ENCODE assay signal across 8 mouse cellular contexts in genomic region chr7:39655709-39656397, GRCm38 (mm10).
DNase-seq lines count a peak whose midpoint lies in the region; ATAC-seq and TF ChIP-seq lines count a peak whose summit lies in the region.

No protein-coding gene starts in this region.

- H3K27ac ChIP-seq in embryonic fibroblast, embryonic 13.5 days (ENCODE audit: insufficient read depth, low read length) = no peak overlapping the region
- H3K27ac ChIP-seq in limb, embryonic 13.5 days = peak overlapping the region; percentile 48; the same call in 1 of the 2 replicates
- H3K27ac ChIP-seq in olfactory bulb, adult 2 months (ENCODE audit: insufficient read depth, low read depth, low read length) = peak overlapping the region; percentile 64

- H3K4me3 ChIP-seq in embryonic fibroblast, embryonic 13.5 days (ENCODE audit: insufficient read depth, low read length) = peak overlapping the region; percentile 38
- peak overlapping the region; percentile 49 for H3K4me3 ChIP-seq in limb, embryonic 13.5 days
- H3K4me3 ChIP-seq in olfactory bulb, adult 2 months (ENCODE audit: insufficient read depth, low read depth, low read length) = peak overlapping the region; percentile 53

- H3K9me3 ChIP-seq in limb, embryonic 13.5 days = no peaks in the 10 kb centered on the region

- peak overlapping the region; percentile 70 for H3K4me2 ChIP-seq in limb, embryonic 13.5 days (replicated peaks)

- DNase-seq in cerebellum, adult 9-10 months = peak; percentile 11
- no peak for DNase-seq in cerebellum, adult 11 months
- DNase-seq in CD4-positive helper T cell, adult 2 months (ENCODE audit: low read depth, low spot score) = peak; percentile 33
- no peak for DNase-seq in right cerebral cortex, postnatal 4 days
- no peak for DNase-seq in cerebellum, adult 9-11 months

- ATAC-seq in limb, embryonic 13.5 days (ENCODE audit: low FRiP score, low read depth) = no peak

- no peaks in the 10 kb centered on the region; the same call in 1 of the 2 replicates for H3K4me1 ChIP-seq in embryonic fibroblast, embryonic 13.5 days (ENCODE audit: control insufficient read depth, insufficient read depth, low read length)
- peaks cover 5% of the 10 kb centered on the region for H3K4me1 ChIP-seq in limb, embryonic 13.5 days
- H3K4me1 ChIP-seq in olfactory bulb, adult 2 months (ENCODE audit: control insufficient read depth, insufficient read depth, low read length) = no peaks in the 10 kb centered on the region

- H3K27me3 ChIP-seq in limb, embryonic 13.5 days = no peaks in the 10 kb centered on the region

- WGBS in limb, embryonic 13.5 days = 46% methylated on average over 13 of the region's 13 CpGs
- 25% methylated on average over 13 of the region's 13 CpGs for WGBS in olfactory bulb, adult 2 months

- H3K9ac ChIP-seq in limb, embryonic 13.5 days = peak overlapping the region; percentile 67

- TF ChIP-seq CTCF in embryonic fibroblast, embryonic 13.5 days (IDR thresholded peaks at IDR 0.05; ENCODE audit: borderline replicate concordance, insufficient read depth, low read length) = no peak
- no peak for TF ChIP-seq CTCF in olfactory bulb, adult 2 months (IDR thresholded peaks at IDR 0.05; ENCODE audit: insufficient read depth, low read depth, low read length)

- no peak for TF ChIP-seq POLR2A in embryonic fibroblast, embryonic 13.5 days (IDR thresholded peaks at IDR 0.05; ENCODE audit: low read depth, low read length)
- no peak for TF ChIP-seq POLR2A in olfactory bulb, adult 2 months (IDR thresholded peaks at IDR 0.05; ENCODE audit: insufficient read depth, low read depth, low read length)

- H3K36me3 ChIP-seq in limb, embryonic 13.5 days = no peaks in the 10 kb centered on the region

Comparison
In these comparisons a context has a peak if more than half of its experiments do, and no peak if none do; other contexts are left out.
1. DNase-seq: peak in cerebellum, adult 9-10 months (single experiment) and CD4-positive helper T cell, adult 2 months (single experiment); none in cerebellum, adult 11 months (single experiment), right cerebral cortex, postnatal 4 days (single experiment) and cerebellum, adult 9-11 months (single experiment).
2. Peak in every context shown above with its lines, with median percentiles within 50 percentile points of each other: H3K4me3 ChIP-seq.